Mouse (Mus musculus) intestine, postnatal 0 days (tissue): ENCODE data around the gene Calb2. TPM values are rescaled to one million over a fixed set of nuclear protein-coding genes. Genes with fewer than 3 reads are reported as not detected.

Experiments
- ATAC-seq: fragments of 200-750 bp; cut with Nextera tagmentation; 2 replicates; pipeline ENCODE4 v1.8.0; 2017; ENCODE audit warnings: mild to moderate bottlenecking, moderate TSS enrichment, moderate library complexity
- H3K27ac ChIP-seq: fragments of 300-500 bp; sonication (generic); 2 replicates; pipeline ENCODE4 v1.5.1; 2014; ENCODE audit warnings: mild to moderate bottlenecking, low read depth, low read length, moderate library complexity
- H3K27me3 ChIP-seq: fragments of 300-500 bp; sonication (generic); replicated peaks from 2 replicates; pipeline ENCODE4 v1.6.1; 2014; ENCODE audit warnings: low read length, mixed read lengths; ENCODE audit not compliant: control insufficient read depth, insufficient read depth
- H3K36me3 ChIP-seq: fragments of 300-500 bp; sonication (generic); 2 replicates; pipeline ENCODE4 v1.6.1; 2014; ENCODE audit warnings: mild to moderate bottlenecking, moderate library complexity; ENCODE audit not compliant: control insufficient read depth, insufficient read depth
- H3K4me1 ChIP-seq: fragments of 300-500 bp; sonication (generic); replicated peaks from 2 replicates; pipeline ENCODE4 v1.6.1; 2014; ENCODE audit warnings: antibody characterized with exemption, low read length, mixed read lengths; ENCODE audit not compliant: control insufficient read depth, insufficient read depth
- H3K4me2 ChIP-seq: fragments of 300-500 bp; sonication (generic); replicated peaks from 2 replicates; pipeline ENCODE4 v1.6.1; 2014; ENCODE audit warnings: low read depth, mild to moderate bottlenecking, moderate library complexity
- H3K4me3 ChIP-seq: fragments of 300-500 bp; sonication (generic); 2 replicates; pipeline ENCODE4 v1.5.1; 2014; ENCODE audit warnings: low read depth, low read length
- H3K9ac ChIP-seq: fragments of 300-500 bp; sonication (generic); 2 replicates; pipeline ENCODE4 v1.6.1; 2014; ENCODE audit warnings: mild to moderate bottlenecking, low read depth, low read length
- H3K9me3 ChIP-seq: fragments of 300-500 bp; sonication (generic); 2 replicates; pipeline ENCODE4 v1.6.1; 2016; ENCODE audit warnings: mixed run types; ENCODE audit not compliant: control insufficient read depth
- CTCF ChIP-seq: sonication (generic); IDR thresholded peaks from 2 replicates; pipeline ENCODE4 v1.5.1; 2016; ENCODE audit warnings: low read depth, mild to moderate bottlenecking, control low read depth, antibody characterized with exemption, moderate library complexity
- WGBS: fragments of 180-500 bp; shearing (Covaris S2); extraction: QIAGEN DNeasy Blood & Tissue Kit; methylation state at CpG from one replicate; pipeline ENCODE4 v1.1.7; 2014; 5-methylcytosine and 5-hydroxymethylcytosine counted together
- polyA plus RNA-seq: library from polyadenylated mRNA; unstranded; fragments of >200 nt; fragmentation: Nextera tagmentation; extraction: Ambion mirVana; gene quantifications from 2 replicates; pipeline ENCODE4 v1.2.1, GENCODE M21; 2015

The Calb2 gene
- polyA plus RNA-seq, 1 experiment from 2014 or later = 0.26 TPM

DNA sequence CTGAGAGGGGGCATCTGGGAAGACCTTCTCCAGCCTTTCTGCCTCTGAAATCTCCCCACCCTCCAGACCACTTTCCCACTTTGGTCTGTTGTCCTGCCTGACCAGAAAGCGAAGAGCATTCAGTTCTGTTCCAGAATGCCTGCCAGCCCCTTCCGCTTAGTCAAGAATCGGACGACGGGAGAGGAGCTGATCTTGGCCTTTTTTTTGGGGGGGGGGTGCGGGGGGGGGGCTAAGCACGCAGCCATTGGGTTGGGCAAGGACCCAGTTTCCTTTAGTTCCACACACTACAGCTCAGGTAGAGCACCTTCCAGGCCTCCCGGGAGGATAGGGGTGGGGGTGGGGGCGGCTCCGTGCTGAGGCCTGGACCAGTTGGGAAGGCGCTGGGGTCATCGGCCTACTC lies 67.1 kb downstream of the Calb2 start, which contains the start of gene Gm21964:
Gene Gm21964 (plus strand): TSS at position 301 of the 400 bp plus-strand sequence.
- Histone ChIP-seq H3K4me2 (no peak within 1 kb of the TSS), H3K9ac (no peak within 1 kb of the TSS), H3K4me1 (no peaks in the 10 kb centered on the region), H3K9me3 (no peaks in the 10 kb centered on the region), H3K27me3 (no peaks in the 10 kb centered on the region), H3K27ac (no peak within 1 kb of the TSS), H3K4me3 (no peak within 1 kb of the TSS), H3K36me3 (no peaks in the 10 kb centered on the region)
- no peak for TF ChIP-seq CTCF
- no peak for ATAC-seq
- 84% methylated on average over 12 of the region's 12 CpGs for WGBS

DNA sequence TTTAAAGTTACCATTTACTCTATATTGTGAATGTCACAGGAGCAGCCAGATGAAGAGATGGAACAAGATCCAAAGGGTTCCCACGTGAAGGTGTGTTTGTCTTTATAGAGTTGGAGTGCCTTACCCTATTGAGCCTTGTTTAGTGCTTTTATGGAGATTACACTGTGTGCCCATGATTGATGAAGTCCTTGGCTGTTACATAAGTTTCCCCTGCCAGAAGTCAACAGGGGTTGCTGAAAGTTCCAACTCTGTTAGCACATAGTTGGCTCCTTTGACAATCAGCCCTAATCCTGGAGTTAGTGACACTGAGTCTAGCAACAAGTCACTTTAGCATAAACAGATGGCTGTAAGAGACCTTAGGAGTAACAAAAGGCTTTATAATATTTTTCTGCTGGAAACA lies 76.1 kb downstream of the Calb2 start:
- Histone ChIP-seq H3K9ac (no peak overlapping the region), H3K9me3 (peaks cover 10% of the 10 kb centered on the region; the same call in 1 of the 2 replicates), H3K36me3 (peaks cover 19% of the 10 kb centered on the region), H3K4me2 (no peak overlapping the region), H3K27me3 (no peaks in the 10 kb centered on the region), H3K4me3 (no peak overlapping the region), H3K4me1 (no peaks in the 10 kb centered on the region), H3K27ac (no peak overlapping the region)
- ATAC-seq = no peak
- TF ChIP-seq CTCF = no peak
- 53% methylated on average over 1 of the region's 1 CpGs for WGBS

Other genes starting within 250 kb of the Calb2 start
- 24.9 and 25.0 TPM in 2 replicates for gene Marveld3, start 206.0 kb downstream of the Calb2 start, polyA plus RNA-seq
- gene Tat, start 177.8 kb downstream of the Calb2 start, polyA plus RNA-seq = 0.12 TPM in 1 of 2 replicates, not detected in the other
- gene Chst4, start 128.5 kb downstream of the Calb2 start, polyA plus RNA-seq = 5.5 and 6.2 TPM in 2 replicates
- gene Zfp612, start 88.5 kb downstream of the Calb2 start, polyA plus RNA-seq = 2.4 and 2.6 TPM in 2 replicates
- gene Gm21964, start 67.0 kb downstream of the Calb2 start, polyA plus RNA-seq = not detected in 2 replicates
- not detected in 2 replicates for gene Gm17720, start 65.5 kb downstream of the Calb2 start, polyA plus RNA-seq
- gene Cmtr2, start 47.5 kb upstream of the Calb2 start, polyA plus RNA-seq = 3.0 and 3.5 TPM in 2 replicates
- gene Hydin, start 98.8 kb upstream of the Calb2 start, polyA plus RNA-seq = 0.05 and 0.07 TPM in 2 replicates